Mouse (Mus musculus) mature B cell (primary cell): ENCODE data around the gene Krt19.

Experiments
- in situ Hi-C: fragments of 300-500 bp; cut with MboI; formaldehyde crosslinking; loops from 2 replicates; pipeline ENCODE4 v1.14.3; 2019

Gene Krt19

GRCm38 (mm10) chr11:100148615-100149330 lies at the start of gene Krt19:
TSS of gene Krt19 (minus strand) at chr11:100148665.
- in situ Hi-C loops = no loop called here

DNA sequence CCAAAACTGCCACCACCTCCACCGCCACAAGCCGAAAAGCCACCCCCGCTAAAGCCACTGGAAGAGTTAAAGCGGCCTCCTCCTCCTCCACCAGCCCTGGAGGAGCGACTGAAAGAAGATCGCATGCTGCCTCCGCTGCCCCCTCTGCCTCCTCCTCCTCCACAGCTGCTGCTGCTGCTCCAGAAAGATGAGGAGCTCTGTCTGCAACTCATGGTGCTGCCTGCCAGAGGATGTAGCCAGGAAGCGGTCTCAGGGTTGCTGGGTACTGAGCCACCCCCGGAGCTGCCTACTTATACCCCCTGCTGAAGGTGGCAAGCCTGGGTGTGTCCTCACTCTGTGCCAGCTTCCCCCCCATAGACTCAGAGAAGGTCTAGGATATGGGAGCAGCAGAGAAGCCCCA lies 44.5 kb upstream of the Krt19 start, which contains the start of gene Krt9:
Gene Krt9 (minus strand): TSS at position 255 of the 400 bp plus-strand sequence.
- in situ Hi-C loops = no loop called here

DNA sequence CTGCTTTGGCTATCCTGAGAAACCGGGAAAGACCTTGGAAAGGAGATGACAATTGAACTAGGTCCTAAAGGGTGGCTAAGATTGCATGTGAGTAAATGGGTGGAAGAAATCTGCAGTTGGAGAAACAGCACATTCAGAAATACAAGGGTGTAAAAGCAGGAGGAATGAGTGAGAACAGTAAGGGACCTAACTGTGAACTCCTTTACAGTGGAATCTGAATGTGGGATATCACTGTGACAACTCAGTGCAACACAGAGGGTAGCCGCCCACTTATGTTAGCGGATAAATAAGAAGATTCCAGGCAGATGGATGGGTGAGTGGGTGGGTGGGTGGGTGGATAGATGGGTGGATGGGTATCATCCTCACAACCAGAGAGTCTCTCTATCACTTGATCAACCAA lies 43.4 kb upstream of the Krt19 start:
- in situ Hi-C loops = no loop called here

GRCm38 (mm10) chr11:100186736-100187135 lies 38.3 kb upstream of the Krt19 start:
- in situ Hi-C loops = no loop called here

- in situ Hi-C loops = no loop called here
Observed at GRCm38 (mm10) chr11:100181725-100182124, 33.3 kb upstream of the Krt19 start.

GRCm38 (mm10) chr11:100179260-100179659 lies 30.8 kb upstream of the Krt19 start:
- in situ Hi-C loops = no loop called here

GRCm38 (mm10) chr11:100178307-100178706 lies 29.8 kb upstream of the Krt19 start:
- in situ Hi-C loops = no loop called here

GRCm38 (mm10) chr11:100176791-100177190 lies 28.3 kb upstream of the Krt19 start:
- in situ Hi-C loops = no loop called here

- in situ Hi-C loops = no loop called here
Observed at GRCm38 (mm10) chr11:100168765-100169762, 20.6 kb upstream of the Krt19 start.

- in situ Hi-C loops = no loop called here
Observed at GRCm38 (mm10) chr11:100168071-100168470, 19.6 kb upstream of the Krt19 start.

DNA sequence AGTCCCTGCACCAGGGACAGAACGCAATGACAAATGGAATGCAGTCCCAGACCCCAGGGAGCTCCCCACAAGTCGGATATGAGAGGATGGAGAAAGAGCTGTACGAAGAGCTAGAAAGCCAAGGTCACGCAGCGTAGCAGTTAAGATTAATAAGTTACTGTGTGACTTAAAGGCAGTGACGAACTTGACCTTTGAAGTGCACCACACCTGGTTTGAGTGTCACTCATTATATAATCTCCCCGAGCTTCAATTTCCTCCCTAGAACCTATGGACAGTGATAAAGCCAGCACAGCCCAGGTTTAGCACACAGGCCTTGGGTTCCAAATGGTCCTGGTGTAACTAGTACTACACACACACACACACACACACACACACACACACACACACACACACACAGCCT lies 15.9 kb upstream of the Krt19 start:
- in situ Hi-C loops = no loop called here

DNA sequence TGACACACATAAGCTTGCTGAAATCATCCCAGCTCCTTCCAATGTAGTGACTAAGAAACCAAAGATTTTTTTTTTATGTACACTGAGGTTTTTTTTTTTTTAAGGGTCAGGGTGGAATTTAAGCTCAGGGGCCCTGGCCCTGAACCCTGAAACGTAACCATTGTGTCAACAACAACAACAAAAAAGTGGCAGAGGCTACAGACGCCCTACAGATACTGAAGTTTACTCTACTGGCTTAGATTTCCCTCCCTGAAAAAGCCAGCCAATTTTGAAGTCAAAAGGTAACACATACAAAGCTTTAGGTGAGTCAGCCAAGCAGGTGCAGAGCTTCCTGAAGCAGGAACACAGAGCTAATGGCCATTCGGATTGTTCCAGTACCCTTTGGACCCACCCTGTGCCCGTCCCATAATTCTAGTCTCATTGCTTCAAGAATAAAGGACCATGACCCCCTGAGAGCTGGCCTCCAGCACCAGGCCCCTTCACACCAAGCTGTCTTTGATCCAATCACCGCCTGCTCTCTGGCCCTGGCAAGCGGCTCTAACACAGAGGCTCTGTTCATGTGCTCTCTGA lies 9.5 kb upstream of the Krt19 start:
- in situ Hi-C loops = no loop called here

DNA sequence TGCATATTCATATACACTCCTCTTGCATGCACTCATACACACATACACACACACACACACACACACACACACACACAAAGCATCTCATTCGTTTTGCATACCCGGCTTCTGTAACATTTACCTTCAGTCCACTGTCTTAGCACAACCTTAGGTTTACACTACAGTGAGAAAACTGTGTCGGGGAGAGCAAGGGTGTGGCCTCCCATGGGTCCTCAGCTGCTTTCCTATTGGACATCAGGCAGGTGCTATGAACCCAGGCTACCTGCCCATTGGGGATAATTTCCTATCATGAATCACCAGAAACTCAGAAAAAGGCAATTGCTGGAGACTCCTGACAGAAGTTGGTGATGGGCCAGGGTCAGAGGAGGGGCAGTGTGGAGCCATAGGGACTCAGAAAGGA lies 8.9 kb upstream of the Krt19 start:
- in situ Hi-C loops = no loop called here

DNA sequence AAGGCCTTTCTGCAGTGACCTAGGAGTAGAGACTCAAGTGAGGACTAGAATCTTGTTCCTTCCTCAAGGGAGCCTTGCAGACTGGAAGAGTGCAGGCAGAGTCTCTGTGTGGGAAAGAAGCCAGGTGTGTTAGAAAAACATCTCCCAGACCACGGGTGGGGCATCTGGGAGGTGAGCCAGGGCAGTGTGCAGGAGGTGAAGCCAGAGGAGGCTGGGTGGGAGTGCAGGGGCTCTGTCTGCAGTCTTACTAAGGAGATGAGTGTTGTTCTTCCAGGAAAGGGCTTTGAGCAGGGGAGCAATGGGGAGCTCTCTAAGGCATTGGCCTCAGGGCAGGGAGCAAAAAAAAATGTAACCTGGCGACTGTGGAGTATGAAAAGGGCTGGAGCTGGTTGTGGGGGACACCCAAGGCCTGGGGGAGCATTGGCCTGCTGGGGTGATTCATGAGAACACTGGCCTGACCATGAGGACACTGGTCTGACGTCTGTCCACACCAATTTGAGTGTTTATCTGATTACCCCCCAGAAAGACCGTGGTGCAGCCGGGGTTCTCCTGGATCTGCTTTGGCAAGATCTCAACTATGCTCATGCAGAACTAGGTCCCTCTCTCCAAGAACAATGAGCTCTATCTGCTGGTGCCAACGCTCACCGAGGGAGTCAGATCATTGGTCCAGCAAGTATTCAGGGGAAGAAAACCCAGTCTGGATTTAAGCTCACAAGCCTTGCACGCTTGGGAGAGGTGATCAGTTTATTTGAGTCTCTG lies 7.2 kb upstream of the Krt19 start:
- in situ Hi-C loops = no loop called here

DNA sequence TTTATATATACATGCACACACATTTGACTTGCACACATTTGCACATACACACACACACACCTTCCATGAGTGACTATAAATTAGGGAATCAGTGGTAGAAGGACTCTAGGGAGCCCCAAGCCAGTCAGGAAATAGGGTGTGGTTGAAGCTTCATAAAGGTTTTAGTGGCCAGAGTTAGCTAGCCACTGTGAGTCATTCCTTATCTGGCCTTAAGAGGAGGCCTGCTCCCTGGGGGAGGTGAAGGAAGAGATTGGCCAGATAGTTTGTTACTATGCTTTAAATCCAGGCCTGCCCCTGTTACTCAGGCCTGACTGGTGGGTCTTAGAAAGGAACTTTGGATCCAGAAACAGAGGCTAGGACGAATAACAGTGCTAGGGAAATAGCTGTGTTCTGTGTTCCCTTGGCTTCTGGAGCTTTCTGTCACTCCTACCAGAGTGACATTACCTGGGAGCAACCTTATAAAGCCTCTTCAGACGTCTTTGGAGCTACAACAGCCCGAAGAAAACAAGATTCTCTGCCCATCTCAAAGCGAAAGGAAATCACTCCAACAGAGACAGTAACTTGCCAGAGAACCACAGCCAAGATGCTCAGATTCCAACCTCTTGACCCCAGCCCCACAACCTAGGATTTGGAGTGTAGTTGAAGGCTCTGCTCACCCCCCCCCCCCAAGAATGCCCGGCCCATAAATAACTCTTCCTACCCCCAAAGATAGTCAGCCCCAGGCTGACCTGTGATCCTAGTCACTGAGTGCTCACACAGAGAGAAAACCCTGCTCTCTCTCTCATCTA lies 705 bp downstream of the Krt19 start:
- in situ Hi-C loops = no loop called here

GRCm38 (mm10) chr11:100145858-100146560 lies 2.5 kb downstream of the Krt19 start:
- in situ Hi-C loops = no loop called here

- in situ Hi-C loops = no loop called here
Observed at GRCm38 (mm10) chr11:100145104-100145503, 3.4 kb downstream of the Krt19 start.

DNA sequence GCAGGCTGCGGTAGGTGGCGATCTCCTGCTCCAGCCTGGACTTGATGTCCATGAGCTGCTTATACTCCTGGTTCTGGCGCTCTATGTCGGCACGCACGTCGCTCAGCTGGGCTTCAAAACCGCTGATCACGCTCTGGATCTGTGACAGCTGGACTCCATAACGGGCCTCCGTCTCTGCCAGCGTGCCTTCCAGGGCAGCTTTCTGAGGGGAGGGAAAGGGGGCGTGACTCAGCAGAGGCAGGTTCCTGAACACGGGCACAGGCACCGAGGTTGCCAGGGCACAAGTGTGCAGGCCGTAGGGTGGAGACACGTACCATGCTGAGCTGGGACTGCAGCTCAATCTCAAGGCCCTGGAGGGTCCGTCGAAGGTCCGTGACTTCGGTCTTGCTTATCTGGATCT lies 7.5 kb downstream of the Krt19 start:
- in situ Hi-C loops = no loop called here

GRCm38 (mm10) chr11:100139391-100139790 lies 9.1 kb downstream of the Krt19 start:
- in situ Hi-C loops = no loop called here

GRCm38 (mm10) chr11:100138809-100139208 lies 9.7 kb downstream of the Krt19 start:
- in situ Hi-C loops = no loop called here
